Mouse (Mus musculus) erythroid progenitor cell, adult 5-6 weeks (primary cell): Measurements from ENCODE around the gene Cebpzos. TPM values are rescaled to one million over a fixed set of nuclear protein-coding genes. Genes with fewer than 3 reads are reported as not detected.

ENCODE experiments used
- ATAC-seq: replicated peaks from 2 replicates; pipeline ENCODE4 v1.8.0; 2016; ENCODE audit warnings: moderate number of reproducible peaks, mild to moderate bottlenecking, moderate TSS enrichment, inconsistent platforms; ENCODE audit not compliant: poor library complexity, low FRiP score, severe bottlenecking
- total RNA-seq, 2 experiments: library from RNA; stranded (forward) in 1 of 2; stranded (reverse) in 1 of 2; fragments of 150-400 nt in 1 of 2; fragments of 186-747, 209-891 nt in 1 of 2; gene quantifications; 2 replicates each; pipeline versions ENCODE4 v1.2.3 to v1.2.4; 2015 to 2017; ENCODE audit warnings: low replicate concordance in 2 of 2

The Cebpzos gene
- total RNA-seq (2015; ENCODE audit: low replicate concordance) (2.9 TPM in 1 of 2 replicates, not detected in the other), total RNA-seq (2017; ENCODE audit: low replicate concordance) (3.6 and 21.6 TPM in 2 replicates)

GRCm38 (mm10) chr17:78916369-78916813, at the start of gene Cebpzos:
Cebpzos (plus strand) TSS chr17:78916500.
- peak; percentile 92 for ATAC-seq

GRCm38 (mm10) chr17:78873886-78874285, 42.4 kb upstream of the Cebpzos start:
- ATAC-seq: no peak

GRCm38 (mm10) chr17:78881878-78882304, 34.4 kb upstream of the Cebpzos start:
- peak; percentile 52 for ATAC-seq

GRCm38 (mm10) chr17:78882401-78883112, 33.7 kb upstream of the Cebpzos start, which contains the start of gene Eif2ak2:
Eif2ak2 (minus strand) TSS chr17:78882573.
- peak; percentile 98 for ATAC-seq

GRCm38 (mm10) chr17:78883291-78883690, 33.0 kb upstream of the Cebpzos start:
- ATAC-seq: no peak

GRCm38 (mm10) chr17:78885286-78886065, 30.8 kb upstream of the Cebpzos start:
- ATAC-seq: no peak

- ATAC-seq: no peak
Measured at GRCm38 (mm10) chr17:78888554-78888953, 27.7 kb upstream of the Cebpzos start.

- no peak for ATAC-seq
Measured at GRCm38 (mm10) chr17:78889184-78889583, 27.1 kb upstream of the Cebpzos start.

GRCm38 (mm10) chr17:78891020-78891419, 25.3 kb upstream of the Cebpzos start:
- no peak for ATAC-seq

- ATAC-seq: no peak
Measured at GRCm38 (mm10) chr17:78894991-78895390, 21.3 kb upstream of the Cebpzos start.

GRCm38 (mm10) chr17:78895394-78895793, 20.9 kb upstream of the Cebpzos start:
- ATAC-seq: no peak

GRCm38 (mm10) chr17:78903158-78903557, 13.1 kb upstream of the Cebpzos start:
- ATAC-seq: no peak

GRCm38 (mm10) chr17:78906892-78907291, 9.4 kb upstream of the Cebpzos start, which contains the start of gene Sult6b1:
Sult6b1 (minus strand) TSS chr17:78906992.
- ATAC-seq: no peak

GRCm38 (mm10) chr17:78909374-78909773, 6.9 kb upstream of the Cebpzos start:
- ATAC-seq: no peak

- ATAC-seq: peak; percentile 6
Measured at GRCm38 (mm10) chr17:78912861-78913281, 3.4 kb upstream of the Cebpzos start.

GRCm38 (mm10) chr17:78913921-78914320, 2.4 kb upstream of the Cebpzos start:
- ATAC-seq: no peak

GRCm38 (mm10) chr17:78915772-78916171, 528 bp upstream of the Cebpzos start:
- peak; percentile 4; the same call in 1 of the 2 replicates for ATAC-seq

- ATAC-seq: no peak
Measured at GRCm38 (mm10) chr17:78916899-78917298, 599 bp downstream of the Cebpzos start.

GRCm38 (mm10) chr17:78917696-78918095, 1.4 kb downstream of the Cebpzos start:
- no peak for ATAC-seq

GRCm38 (mm10) chr17:78935857-78936256, 19.6 kb downstream of the Cebpzos start:
- ATAC-seq: no peak
